Mouse (Mus musculus) midbrain, embryonic 16.5 days (tissue): ENCODE measurements at regions not wholly inside any gene's neighbourhood (a gene's known extent, or its start where the extent isn't known, plus 50 kb on each side); places are given as distances from the start of the nearest gene placed in this dataset.

Experiments used
- ATAC-seq: fragments of 200-750 bp; cut with Nextera tagmentation; 2 replicates; pipeline ENCODE4 v1.8.0; 2017; ENCODE audit warnings: moderate TSS enrichment
- H3K27ac ChIP-seq: fragments of 300-500 bp; sonication (generic); 2 replicates; pipeline ENCODE4 v1.5.1; 2014; ENCODE audit warnings: mild to moderate bottlenecking, low read length, mixed read lengths
- H3K27me3 ChIP-seq: fragments of 300-500 bp; sonication (generic); 2 replicates; pipeline ENCODE4 v1.6.1; 2014; ENCODE audit warnings: low read depth, low read length, mixed read lengths; ENCODE audit not compliant: control insufficient read depth, insufficient read depth
- H3K36me3 ChIP-seq: fragments of 300-500 bp; sonication (generic); 2 replicates; pipeline ENCODE4 v1.6.1; 2014; ENCODE audit warnings: mild to moderate bottlenecking, low read length, moderate library complexity, mixed read lengths; ENCODE audit not compliant: control insufficient read depth, insufficient read depth
- H3K4me1 ChIP-seq: fragments of 300-500 bp; sonication (generic); 2 replicates; pipeline ENCODE4 v1.6.1; 2014; ENCODE audit warnings: mild to moderate bottlenecking, low read length, mixed read lengths; ENCODE audit not compliant: control insufficient read depth, insufficient read depth
- H3K4me2 ChIP-seq: fragments of 300-500 bp; sonication (generic); 2 replicates; pipeline ENCODE4 v1.6.1; 2014; ENCODE audit warnings: mild to moderate bottlenecking, low read length, mixed read lengths
- H3K4me3 ChIP-seq: fragments of 300-500 bp; sonication (generic); 2 replicates; pipeline ENCODE4 v1.5.1; 2014; ENCODE audit warnings: low read depth, mild to moderate bottlenecking, low read length, moderate library complexity, mixed read lengths
- H3K9ac ChIP-seq: fragments of 300-500 bp; sonication (generic); 2 replicates; pipeline ENCODE4 v1.6.1; 2014; ENCODE audit warnings: low read depth, low read length, mixed read lengths
- H3K9me3 ChIP-seq: fragments of 300-500 bp; sonication (generic); replicated peaks from 2 replicates; pipeline ENCODE4 v1.6.1; 2014; ENCODE audit warnings: mild to moderate bottlenecking, low read length, mixed read lengths; ENCODE audit not compliant: control insufficient read depth, poor library complexity, severe bottlenecking
- WGBS: fragments of 180-500 bp; shearing (Covaris S2); extraction: QIAGEN DNeasy Blood & Tissue Kit; methylation state at CpG from one replicate; pipeline ENCODE4 v1.1.7; 2014; 5-methylcytosine and 5-hydroxymethylcytosine counted together

- 95% methylated on average over 1 of the region's 1 CpGs for WGBS
- Histone ChIP-seq H3K9ac (no peak overlapping the region), H3K9me3 (no peaks in the 10 kb centered on the region), H3K27ac (no peak overlapping the region), H3K4me1 (peaks cover 19% of the 10 kb centered on the region), H3K4me3 (no peak overlapping the region), H3K27me3 (no peaks in the 10 kb centered on the region), H3K4me2 (no peak overlapping the region), H3K36me3 (no peaks in the 10 kb centered on the region)
- ATAC-seq: no peak
These were observed 248.9 kb upstream of the Slc7a11 start for GRCm38 (mm10) chr3:50692306-50692705.

GRCm38 (mm10) chr3:50690750-50691149, 247.3 kb upstream of the Slc7a11 start:
- H3K9ac ChIP-seq: no peak overlapping the region
- 43% methylated on average over 5 of the region's 5 CpGs for WGBS
- no peaks in the 10 kb centered on the region for H3K9me3 ChIP-seq
- H3K4me1 ChIP-seq: peaks cover 18% of the 10 kb centered on the region
- H3K4me3 ChIP-seq: no peak overlapping the region
- no peak overlapping the region for H3K4me2 ChIP-seq
- no peaks in the 10 kb centered on the region for H3K27me3 ChIP-seq
- H3K36me3 ChIP-seq: no peaks in the 10 kb centered on the region
- H3K27ac ChIP-seq: no peak overlapping the region
- ATAC-seq: no peak

DNA sequence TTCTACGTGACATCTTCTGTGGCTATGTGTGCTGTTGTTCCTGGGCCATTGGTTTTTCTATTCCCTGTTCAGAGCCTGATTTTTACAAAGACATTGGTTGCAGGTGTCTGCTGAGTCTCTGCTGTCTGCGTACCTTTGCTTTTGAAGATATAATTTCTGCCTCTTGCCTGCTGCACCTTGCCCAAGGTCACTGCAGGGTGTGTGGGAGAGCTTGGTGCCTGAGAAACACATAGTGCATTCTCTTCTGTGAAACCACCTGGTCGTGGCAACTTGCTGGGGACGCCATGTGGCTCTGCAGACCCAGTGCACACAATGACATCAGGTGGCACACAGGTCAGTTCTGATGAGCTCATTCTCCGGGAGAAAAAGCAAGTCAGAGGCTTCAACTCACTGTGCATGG, 246.0 kb upstream of the Slc7a11 start:
- H3K4me1 ChIP-seq: peaks cover 4% of the 10 kb centered on the region
- H3K9ac ChIP-seq: no peak overlapping the region
- 84% methylated on average over 5 of the region's 5 CpGs for WGBS
- H3K27me3 ChIP-seq: no peaks in the 10 kb centered on the region
- no peak for ATAC-seq
- no peak overlapping the region for H3K27ac ChIP-seq
- H3K9me3 ChIP-seq: no peaks in the 10 kb centered on the region
- no peak overlapping the region for H3K4me2 ChIP-seq
- H3K36me3 ChIP-seq: no peaks in the 10 kb centered on the region
- no peak overlapping the region for H3K4me3 ChIP-seq

DNA sequence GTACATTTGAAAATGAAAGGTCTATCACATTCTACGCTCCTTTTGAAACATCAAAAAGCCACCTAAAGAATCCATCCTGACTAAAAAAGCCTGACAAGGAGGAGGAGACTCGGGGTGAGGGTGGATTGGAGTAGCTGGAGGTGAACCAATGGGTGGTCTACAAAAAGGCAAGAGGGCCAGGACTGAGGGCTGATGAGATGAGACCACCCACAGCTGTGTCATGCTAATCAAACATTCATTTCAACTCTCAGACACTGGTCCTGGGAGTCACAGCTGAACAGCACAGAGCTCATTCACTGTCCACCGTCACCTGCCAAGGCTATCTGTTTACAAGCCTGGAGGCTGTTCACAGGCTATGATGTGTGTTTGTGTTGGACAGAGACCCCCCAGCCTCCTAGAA, 244.3 kb upstream of the Slc7a11 start:
- Histone ChIP-seq H3K4me1 (peaks cover 4% of the 10 kb centered on the region; the same call in 1 of the 2 replicates), H3K27ac (no peak overlapping the region), H3K4me2 (no peak overlapping the region), H3K9ac (no peak overlapping the region), H3K4me3 (no peak overlapping the region), H3K36me3 (no peaks in the 10 kb centered on the region), H3K27me3 (no peaks in the 10 kb centered on the region), H3K9me3 (no peaks in the 10 kb centered on the region)
- ATAC-seq: peak; percentile 37; the same call in 1 of the 2 replicates
- WGBS: 50% methylated on average over 3 of the region's 3 CpGs

DNA sequence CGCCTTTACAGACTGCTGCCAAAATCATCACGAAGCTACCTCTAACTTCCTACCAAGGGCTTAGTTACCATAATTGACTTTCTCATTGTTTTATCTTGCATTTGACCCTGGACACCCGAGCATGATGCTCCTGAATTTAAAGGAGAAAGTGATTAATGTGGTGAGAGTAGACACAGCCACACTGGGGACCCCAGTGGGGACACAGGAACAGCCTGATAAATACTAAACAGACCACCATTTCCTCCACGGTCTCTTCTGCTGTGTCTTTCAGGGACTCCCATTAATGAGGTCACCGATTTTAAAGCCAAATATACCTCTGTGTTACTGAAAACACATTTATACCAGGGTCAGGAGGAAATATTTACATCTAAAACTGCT, 235.2 kb upstream of the Slc7a11 start:
- Histone ChIP-seq H3K4me2 (no peak overlapping the region), H3K36me3 (no peaks in the 10 kb centered on the region), H3K9ac (no peak overlapping the region), H3K27me3 (no peaks in the 10 kb centered on the region), H3K27ac (peak overlapping the region; percentile 71), H3K4me1 (peaks cover 13% of the 10 kb centered on the region), H3K4me3 (no peak overlapping the region), H3K9me3 (no peaks in the 10 kb centered on the region)
- peak; percentile 77 for ATAC-seq
- 30% methylated on average over 5 of the region's 5 CpGs for WGBS

DNA sequence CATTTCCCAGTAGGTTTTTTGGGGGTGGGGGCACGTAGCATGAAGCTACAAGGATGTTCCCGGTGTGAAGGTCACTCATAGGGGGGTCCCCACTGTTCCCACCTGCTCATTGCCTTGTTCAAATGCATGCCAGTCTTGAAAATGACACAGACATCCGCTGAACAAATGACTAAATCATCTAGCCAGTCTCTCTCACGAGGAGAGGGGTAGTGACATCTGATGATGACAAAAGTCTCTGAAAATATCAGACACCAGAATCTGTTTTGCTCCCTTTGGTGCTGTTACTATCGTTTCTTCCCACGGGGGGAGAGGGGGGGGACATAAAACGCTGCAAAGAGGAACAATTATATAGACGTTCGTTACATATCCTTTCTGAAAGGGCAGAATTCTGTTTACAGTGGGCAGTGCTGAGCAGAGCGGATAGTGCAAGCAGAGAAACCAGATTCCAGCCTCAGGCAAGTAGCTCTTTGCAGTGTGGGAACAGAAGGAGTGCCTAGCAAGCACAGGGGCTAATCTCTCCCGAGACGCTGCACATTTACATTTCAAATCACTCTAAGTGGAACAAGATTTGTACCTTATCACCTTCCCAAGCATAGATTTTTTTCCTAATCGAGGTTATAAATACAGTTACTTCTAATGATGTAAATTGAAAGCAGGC, 234.7 kb upstream of the Slc7a11 start:
- Histone ChIP-seq H3K27me3 (no peaks in the 10 kb centered on the region), H3K4me1 (peaks cover 13% of the 10 kb centered on the region), H3K9ac (peak overlapping the region; percentile 41; the same call in 1 of the 2 replicates), H3K36me3 (no peaks in the 10 kb centered on the region), H3K4me2 (peak overlapping the region; percentile 38), H3K9me3 (no peaks in the 10 kb centered on the region), H3K27ac (peak overlapping the region; percentile 71), H3K4me3 (no peak overlapping the region)
- WGBS: 20% methylated on average over 13 of the region's 13 CpGs
- peak; percentile 92 for ATAC-seq

DNA sequence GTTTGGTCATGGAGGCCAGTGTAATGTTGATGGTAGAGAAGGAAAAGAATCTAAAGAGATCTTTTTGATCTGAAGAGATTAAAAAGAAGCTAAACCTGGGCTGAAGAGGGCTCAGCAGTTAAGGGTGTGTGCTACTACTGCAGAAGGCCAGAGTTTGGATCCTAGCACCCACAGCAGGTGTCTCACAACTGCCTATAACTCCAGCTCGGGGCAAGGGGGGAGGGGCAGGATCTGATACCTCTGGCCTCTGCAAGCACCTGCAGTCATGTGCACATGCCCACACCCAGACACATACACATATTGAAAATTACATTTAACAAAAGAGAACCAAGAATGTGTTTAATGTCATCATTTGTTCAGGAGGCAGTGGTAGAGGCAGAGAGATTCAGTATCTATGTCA, 232.4 kb upstream of the Slc7a11 start:
- no peaks in the 10 kb centered on the region for H3K27me3 ChIP-seq
- no peak overlapping the region for H3K9ac ChIP-seq
- H3K4me1 ChIP-seq: peaks cover 13% of the 10 kb centered on the region
- 85% methylated on average over 1 of the region's 1 CpGs for whole genome bisulfite sequencing
- no peak overlapping the region for H3K4me3 ChIP-seq
- no peak for ATAC-seq
- H3K36me3 ChIP-seq: no peaks in the 10 kb centered on the region
- no peak overlapping the region for H3K27ac ChIP-seq
- H3K9me3 ChIP-seq: no peaks in the 10 kb centered on the region
- H3K4me2 ChIP-seq: no peak overlapping the region

DNA sequence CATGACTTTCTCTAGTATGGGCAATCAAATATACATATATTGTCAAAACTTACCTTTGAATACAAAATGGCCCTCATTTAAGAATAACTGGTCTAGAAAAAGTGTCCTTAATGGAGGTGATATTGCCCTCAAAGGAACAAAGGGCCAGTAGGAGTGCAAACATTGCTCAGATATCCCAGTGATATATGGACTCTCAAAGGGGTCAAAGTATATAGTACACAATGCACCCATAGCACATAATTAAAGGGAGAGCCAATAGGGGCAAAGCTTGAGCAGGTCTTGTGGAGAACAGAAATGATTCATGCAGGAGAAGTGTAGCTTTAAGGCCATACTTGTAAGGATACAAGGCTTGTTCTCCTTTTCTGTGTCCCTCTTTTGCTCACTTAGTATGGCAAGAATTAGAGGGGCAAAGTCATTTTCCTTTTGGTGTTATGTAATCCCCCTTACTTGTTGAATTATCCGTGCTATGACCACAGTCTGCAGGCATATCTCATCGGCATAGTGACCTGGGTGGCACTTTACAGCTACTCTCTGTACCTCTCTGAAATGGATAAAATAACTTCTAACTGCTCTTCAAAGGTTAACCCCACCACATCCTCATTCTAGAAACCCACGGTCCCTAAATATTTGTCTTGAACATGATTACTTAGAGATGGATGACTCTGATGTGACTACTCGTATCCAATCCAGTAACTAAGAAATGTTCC, 231.6 kb upstream of the Slc7a11 start:
- ATAC-seq: no peak

GRCm38 (mm10) chr3:50665316-50665715, 221.9 kb upstream of the Slc7a11 start:
- H3K4me3 ChIP-seq: no peak overlapping the region
- H3K4me1 ChIP-seq: peaks cover 6% of the 10 kb centered on the region; the same call in 1 of the 2 replicates
- H3K27ac ChIP-seq: no peak overlapping the region
- H3K27me3 ChIP-seq: no peaks in the 10 kb centered on the region
- H3K9me3 ChIP-seq: no peaks in the 10 kb centered on the region
- no peak for ATAC-seq
- H3K9ac ChIP-seq: no peak overlapping the region
- no peaks in the 10 kb centered on the region for H3K36me3 ChIP-seq
- H3K4me2 ChIP-seq: no peak overlapping the region
- 73% methylated on average over 6 of the region's 6 CpGs for WGBS

More for the DNA sequence above, 231.6 kb upstream of the Slc7a11 start:
- Histone ChIP-seq H3K9ac (no peak overlapping the region), H3K4me2 (no peak overlapping the region), H3K9me3 (no peaks in the 10 kb centered on the region), H3K27ac (no peak overlapping the region), H3K4me1 (peaks cover 13% of the 10 kb centered on the region), H3K36me3 (no peaks in the 10 kb centered on the region), H3K27me3 (no peaks in the 10 kb centered on the region), H3K4me3 (no peak overlapping the region)
- whole genome bisulfite sequencing: 94% methylated on average over 4 of the region's 4 CpGs
